Mouse (Mus musculus): Measurements from ENCODE around the gene Mroh2a. TPM values are rescaled to one million over a fixed set of nuclear protein-coding genes. Genes with fewer than 3 reads are reported as not detected.

Mroh2a gene
- polyA plus RNA-seq, 1 experiment from 2014 or later = 0.29 TPM

GRCm38 (mm10) chr1:88296171-88296920 is 69.6 kb downstream of the Mroh2a start:
- Histone ChIP-seq H3K4me1 (replicated peaks; ENCODE audit: control insufficient read depth, insufficient read depth, low read length) (no peaks in the 10 kb centered on the region), H3K9me3 (ENCODE audit: control insufficient read depth) (peaks cover 27% of the 10 kb centered on the region), H3K36me3 (ENCODE audit: control insufficient read depth, insufficient read depth) (no peaks in the 10 kb centered on the region), H3K27ac (ENCODE audit: low read depth, low read length) (no peak overlapping the region), H3K9ac (ENCODE audit: low read depth, low read length) (no peak overlapping the region), H3K4me3 (ENCODE audit: low read depth, low read length) (no peak overlapping the region), H3K4me2 (replicated peaks; ENCODE audit: low read depth) (no peak overlapping the region), H3K27me3 (replicated peaks; ENCODE audit: control insufficient read depth, insufficient read depth, low read length) (no peaks in the 10 kb centered on the region)
- 0 out of 2 replicates have a peak, but pooled peaks have one; percentile 5 for ATAC-seq
- 73% methylated on average over 4 of the region's 4 CpGs for WGBS
- TF ChIP-seq CTCF (IDR thresholded peaks at IDR 0.05; ENCODE audit: low read depth) = no peak

DNA sequence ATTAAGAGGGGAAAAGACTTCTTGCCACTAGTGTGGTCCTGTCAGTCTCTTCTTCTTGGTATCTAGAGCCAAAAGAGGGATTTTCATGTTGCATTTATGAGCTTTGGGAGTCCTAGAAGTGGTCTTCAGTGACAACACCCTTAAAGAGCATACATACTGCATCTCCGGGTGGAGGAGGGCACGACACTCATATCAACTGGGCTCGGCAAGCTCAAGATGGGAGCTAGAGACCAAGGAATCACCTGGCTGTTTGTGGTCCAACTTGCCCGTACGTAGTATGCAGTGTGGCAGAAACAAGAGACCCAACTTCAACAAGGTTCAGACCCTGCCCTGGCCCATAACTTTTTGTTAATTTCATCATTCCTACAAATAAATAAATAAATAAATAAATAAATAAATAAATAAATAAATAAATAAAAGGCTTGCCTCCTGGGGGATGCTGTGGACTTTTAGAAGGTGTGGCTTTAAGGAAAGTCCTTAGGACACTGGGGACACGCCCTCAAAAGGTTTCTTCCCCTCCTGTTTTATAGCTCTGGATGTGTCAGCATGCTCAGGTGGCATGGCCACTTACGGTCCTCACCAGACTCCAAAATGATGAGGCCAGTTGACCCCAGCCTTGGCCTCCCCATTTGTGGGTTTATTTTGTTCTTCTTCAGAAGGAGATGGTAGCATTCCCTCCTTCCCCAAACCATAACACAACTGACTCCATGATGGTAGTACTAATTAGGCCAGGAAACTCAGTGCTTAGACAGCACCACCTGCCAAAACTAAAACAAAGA is 70.9 kb downstream of the Mroh2a start:
- H3K4me3 ChIP-seq (ENCODE audit: low read depth, low read length) = no peak overlapping the region
- H3K4me1 ChIP-seq (replicated peaks; ENCODE audit: control insufficient read depth, insufficient read depth, low read length) = no peaks in the 10 kb centered on the region
- TF ChIP-seq CTCF (IDR thresholded peaks at IDR 0.05; ENCODE audit: low read depth) = no peak
- WGBS = 64% methylated on average over 7 of the region's 7 CpGs
- ATAC-seq = no peak
- no peak overlapping the region for H3K9ac ChIP-seq (ENCODE audit: low read depth, low read length)
- H3K4me2 ChIP-seq (replicated peaks; ENCODE audit: low read depth) = no peak overlapping the region
- H3K36me3 ChIP-seq (ENCODE audit: control insufficient read depth, insufficient read depth) = no peaks in the 10 kb centered on the region
- no peaks in the 10 kb centered on the region for H3K27me3 ChIP-seq (replicated peaks; ENCODE audit: control insufficient read depth, insufficient read depth, low read length)
- H3K9me3 ChIP-seq (ENCODE audit: control insufficient read depth) = peaks cover 27% of the 10 kb centered on the region
- no peak overlapping the region for H3K27ac ChIP-seq (ENCODE audit: low read depth, low read length)

GRCm38 (mm10) chr1:88298686-88299528 is 72.1 kb downstream of the Mroh2a start:
- no peak for TF ChIP-seq CTCF (IDR thresholded peaks at IDR 0.05; ENCODE audit: low read depth)

GRCm38 (mm10) chr1:88299529-88299945 is 72.8 kb downstream of the Mroh2a start:
- H3K27ac ChIP-seq (ENCODE audit: low read depth, low read length) = no peak overlapping the region
- H3K4me1 ChIP-seq (replicated peaks; ENCODE audit: control insufficient read depth, insufficient read depth, low read length) = no peaks in the 10 kb centered on the region
- no peaks in the 10 kb centered on the region for H3K36me3 ChIP-seq (ENCODE audit: control insufficient read depth, insufficient read depth)
- H3K4me2 ChIP-seq (replicated peaks; ENCODE audit: low read depth) = no peak overlapping the region
- no peak for ATAC-seq
- no peak overlapping the region for H3K9ac ChIP-seq (ENCODE audit: low read depth, low read length)
- no peak for TF ChIP-seq CTCF (IDR thresholded peaks at IDR 0.05; ENCODE audit: low read depth)
- H3K9me3 ChIP-seq (ENCODE audit: control insufficient read depth) = peaks cover 35% of the 10 kb centered on the region
- WGBS = 76% methylated on average over 2 of the region's 2 CpGs
- no peak overlapping the region for H3K4me3 ChIP-seq (ENCODE audit: low read depth, low read length)
- no peaks in the 10 kb centered on the region for H3K27me3 ChIP-seq (replicated peaks; ENCODE audit: control insufficient read depth, insufficient read depth, low read length)

More at GRCm38 (mm10) chr1:88298686-88299528, 72.1 kb downstream of the Mroh2a start:
- Histone ChIP-seq H3K4me3 (ENCODE audit: low read depth, low read length) (no peak overlapping the region), H3K36me3 (ENCODE audit: control insufficient read depth, insufficient read depth) (no peaks in the 10 kb centered on the region), H3K27ac (ENCODE audit: low read depth, low read length) (no peak overlapping the region), H3K9me3 (ENCODE audit: control insufficient read depth) (peaks cover 30% of the 10 kb centered on the region), H3K4me1 (replicated peaks; ENCODE audit: control insufficient read depth, insufficient read depth, low read length) (no peaks in the 10 kb centered on the region), H3K27me3 (replicated peaks; ENCODE audit: control insufficient read depth, insufficient read depth, low read length) (no peaks in the 10 kb centered on the region), H3K4me2 (replicated peaks; ENCODE audit: low read depth) (no peak overlapping the region), H3K9ac (ENCODE audit: low read depth, low read length) (no peak overlapping the region)
- WGBS = 63% methylated on average over 4 of the region's 4 CpGs
- ATAC-seq = no peak

GRCm38 (mm10) chr1:88300301-88301050 is 73.7 kb downstream of the Mroh2a start:
- H3K4me2 ChIP-seq (replicated peaks; ENCODE audit: low read depth) = no peak overlapping the region
- no peak for TF ChIP-seq CTCF (IDR thresholded peaks at IDR 0.05; ENCODE audit: low read depth)
- 43% methylated on average over 5 of the region's 5 CpGs for WGBS
- ATAC-seq = 0 out of 2 replicates have a peak, but pooled peaks have one; percentile 4
- no peak overlapping the region for H3K4me3 ChIP-seq (ENCODE audit: low read depth, low read length)
- no peaks in the 10 kb centered on the region for H3K36me3 ChIP-seq (ENCODE audit: control insufficient read depth, insufficient read depth)
- no peak overlapping the region for H3K27ac ChIP-seq (ENCODE audit: low read depth, low read length)
- peaks cover 37% of the 10 kb centered on the region for H3K9me3 ChIP-seq (ENCODE audit: control insufficient read depth)
- H3K27me3 ChIP-seq (replicated peaks; ENCODE audit: control insufficient read depth, insufficient read depth, low read length) = no peaks in the 10 kb centered on the region
- H3K9ac ChIP-seq (ENCODE audit: low read depth, low read length) = no peak overlapping the region
- no peaks in the 10 kb centered on the region for H3K4me1 ChIP-seq (replicated peaks; ENCODE audit: control insufficient read depth, insufficient read depth, low read length)

Data from intestine, postnatal 0 days (tissue).